Mouse (Mus musculus): ENCODE data around the gene Golga3. TPM values are rescaled to one million over a fixed set of nuclear protein-coding genes. Genes with fewer than 3 reads are reported as not detected.

Golga3 gene
- polyA plus RNA-seq, 1 experiment from 2014 or later = 20.1 TPM

- peaks cover 14% of the 10 kb centered on the region for H3K36me3 ChIP-seq (ENCODE audit: control insufficient read depth, insufficient read depth, low read length)
- H3K9me3 ChIP-seq (ENCODE audit: control insufficient read depth, low read length) = no peaks in the 10 kb centered on the region
- H3K27ac ChIP-seq (ENCODE audit: low read depth, low read length) = peak within 1 kb of the TSS; percentile 73
- H3K27me3 ChIP-seq (replicated peaks; ENCODE audit: control insufficient read depth, insufficient read depth, low read length) = no peaks in the 10 kb centered on the region
- peak within 1 kb of the TSS; percentile 85 for H3K4me3 ChIP-seq (ENCODE audit: low read length)
- WGBS = under 1% methylated on average over 59 of the region's 66 CpGs
- peak; percentile 91 for ATAC-seq
- H3K9ac ChIP-seq (ENCODE audit: low read depth, low read length) = peak within 1 kb of the TSS; percentile 95
- peaks cover 7% of the 10 kb centered on the region for H3K4me1 ChIP-seq (ENCODE audit: control insufficient read depth, insufficient read depth, low read depth, low read length)
- H3K4me2 ChIP-seq (ENCODE audit: low read length) = peak within 1 kb of the TSS; percentile 94
Observed at GRCm38 (mm10) chr5:110269141-110270101, 92.9 kb downstream of the Golga3 start, which contains the start of gene Pgam5. TSS of gene Pgam5 (minus strand) at chr5:110269913.

GRCm38 (mm10) chr5:110270242-110270641, 93.7 kb downstream of the Golga3 start:
- Histone ChIP-seq H3K9ac (ENCODE audit: low read depth, low read length) (no peak overlapping the region), H3K4me3 (ENCODE audit: low read length) (no peak overlapping the region), H3K27me3 (replicated peaks; ENCODE audit: control insufficient read depth, insufficient read depth, low read length) (no peaks in the 10 kb centered on the region), H3K36me3 (ENCODE audit: control insufficient read depth, insufficient read depth, low read length) (peaks cover 8% of the 10 kb centered on the region), H3K4me1 (ENCODE audit: control insufficient read depth, insufficient read depth, low read depth, low read length) (peaks cover 7% of the 10 kb centered on the region), H3K9me3 (ENCODE audit: control insufficient read depth, low read length) (no peaks in the 10 kb centered on the region), H3K4me2 (ENCODE audit: low read length) (no peak overlapping the region), H3K27ac (ENCODE audit: low read depth, low read length) (no peak overlapping the region)
- 94% methylated on average over 6 of the region's 6 CpGs for WGBS
- 0 out of 2 replicates have a peak, but pooled peaks have one; percentile 28 for ATAC-seq

GRCm38 (mm10) chr5:110274147-110274546, 97.6 kb downstream of the Golga3 start:
- Histone ChIP-seq H3K9ac (ENCODE audit: low read depth, low read length) (no peak overlapping the region), H3K4me3 (ENCODE audit: low read length) (no peak overlapping the region), H3K36me3 (ENCODE audit: control insufficient read depth, insufficient read depth, low read length) (no peaks in the 10 kb centered on the region), H3K27me3 (replicated peaks; ENCODE audit: control insufficient read depth, insufficient read depth, low read length) (no peaks in the 10 kb centered on the region), H3K4me2 (ENCODE audit: low read length) (no peak overlapping the region), H3K9me3 (ENCODE audit: control insufficient read depth, low read length) (no peaks in the 10 kb centered on the region), H3K27ac (ENCODE audit: low read depth, low read length) (no peak overlapping the region), H3K4me1 (ENCODE audit: control insufficient read depth, insufficient read depth, low read depth, low read length) (no peaks in the 10 kb centered on the region)
- ATAC-seq = no peak
- 84% methylated on average over 4 of the region's 4 CpGs for WGBS

GRCm38 (mm10) chr5:110274846-110275245, 98.3 kb downstream of the Golga3 start:
- 74% methylated on average over 2 of the region's 2 CpGs for WGBS
- Histone ChIP-seq H3K4me3 (ENCODE audit: low read length) (no peak overlapping the region), H3K27ac (ENCODE audit: low read depth, low read length) (no peak overlapping the region), H3K4me2 (ENCODE audit: low read length) (no peak overlapping the region), H3K27me3 (replicated peaks; ENCODE audit: control insufficient read depth, insufficient read depth, low read length) (no peaks in the 10 kb centered on the region), H3K36me3 (ENCODE audit: control insufficient read depth, insufficient read depth, low read length) (no peaks in the 10 kb centered on the region), H3K9ac (ENCODE audit: low read depth, low read length) (no peak overlapping the region), H3K4me1 (ENCODE audit: control insufficient read depth, insufficient read depth, low read depth, low read length) (no peaks in the 10 kb centered on the region), H3K9me3 (ENCODE audit: control insufficient read depth, low read length) (no peaks in the 10 kb centered on the region)
- no peak for ATAC-seq

Other genes with a start within 250 kb of the Golga3 start
- 21.2 and 21.8 TPM in 2 replicates for gene Zfp932, start 180.2 kb upstream of the Golga3 start, polyA plus RNA-seq (2015; fragmentation: Nextera tagmentation; extraction: Ambion mirVana)
- 3.5 and 5.2 TPM in 2 replicates for gene Gm17655, start 104.2 kb upstream of the Golga3 start, polyA plus RNA-seq (2015; fragmentation: Nextera tagmentation; extraction: Ambion mirVana)
- gene Gm35315, start 82.3 kb upstream of the Golga3 start, polyA plus RNA-seq (2015; fragmentation: Nextera tagmentation; extraction: Ambion mirVana) = 0.71 and 0.85 TPM in 2 replicates
- gene Plcxd1, start 76.7 kb upstream of the Golga3 start, polyA plus RNA-seq (2015; fragmentation: Nextera tagmentation; extraction: Ambion mirVana) = 8.4 and 10.9 TPM in 2 replicates
- gene Gtpbp6, start 68.5 kb upstream of the Golga3 start, polyA plus RNA-seq (2015; fragmentation: Nextera tagmentation; extraction: Ambion mirVana) = 67.4 and 67.7 TPM in 2 replicates
- gene Zfp605, start 66.6 kb upstream of the Golga3 start, polyA plus RNA-seq (2015; fragmentation: Nextera tagmentation; extraction: Ambion mirVana) = 12.4 and 15.0 TPM in 2 replicates
- 70.9 and 75.6 TPM in 2 replicates for gene Chfr, start 40.9 kb upstream of the Golga3 start, polyA plus RNA-seq (2015; fragmentation: Nextera tagmentation; extraction: Ambion mirVana)
- 17.2 and 18.2 TPM in 2 replicates for gene Ankle2, start 54.3 kb downstream of the Golga3 start, polyA plus RNA-seq (2015; fragmentation: Nextera tagmentation; extraction: Ambion mirVana)
- gene Pgam5, start 93.2 kb downstream of the Golga3 start, polyA plus RNA-seq (2015; fragmentation: Nextera tagmentation; extraction: Ambion mirVana) = 94.4 and 102 TPM in 2 replicates
- gene Pxmp2, start 109.5 kb downstream of the Golga3 start, polyA plus RNA-seq (2015; fragmentation: Nextera tagmentation; extraction: Ambion mirVana) = 12.0 and 16.0 TPM in 2 replicates
- 7.1 and 8.5 TPM in 2 replicates for gene Pole, start 109.6 kb downstream of the Golga3 start, polyA plus RNA-seq (2015; fragmentation: Nextera tagmentation; extraction: Ambion mirVana)
- 13.0 and 15.5 TPM in 2 replicates for gene P2rx2, start 166.5 kb downstream of the Golga3 start, polyA plus RNA-seq (2015; fragmentation: Nextera tagmentation; extraction: Ambion mirVana)
- gene Lrcol1, start 168.0 kb downstream of the Golga3 start, polyA plus RNA-seq (2015; fragmentation: Nextera tagmentation; extraction: Ambion mirVana) = not detected in 2 replicates

Measured in hindbrain, embryonic 16.5 days (tissue).